Mouse (Mus musculus): ENCODE measurements at regions not wholly inside any gene's neighbourhood (a gene's known extent, or its start where the extent isn't known, plus 50 kb on each side); places are given as distances from the start of the nearest gene placed in this dataset.

DNA sequence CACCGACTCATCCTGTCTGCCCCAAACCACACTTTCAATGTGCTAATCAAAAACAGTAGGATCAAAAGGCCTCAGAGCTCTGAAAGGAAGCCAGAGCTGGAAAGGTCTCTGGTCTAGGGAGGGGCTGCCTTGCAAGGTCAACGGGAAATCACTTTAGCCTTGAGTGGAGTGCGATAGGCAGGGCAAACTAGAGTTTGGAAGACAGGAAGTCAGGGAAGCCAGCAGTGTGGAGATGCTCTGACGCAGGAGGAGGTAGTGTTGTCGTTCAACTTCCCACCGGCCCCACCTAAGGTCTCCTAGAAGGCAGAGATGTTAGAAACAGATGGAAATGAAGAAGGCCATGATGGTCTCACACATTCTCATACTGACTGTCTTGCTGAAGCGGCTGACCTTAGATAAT lies 52.0 kb upstream of the Trp53i11 start:
- no peak for DNase-seq (ENCODE audit: low spot score in 2 of 2)

DNA sequence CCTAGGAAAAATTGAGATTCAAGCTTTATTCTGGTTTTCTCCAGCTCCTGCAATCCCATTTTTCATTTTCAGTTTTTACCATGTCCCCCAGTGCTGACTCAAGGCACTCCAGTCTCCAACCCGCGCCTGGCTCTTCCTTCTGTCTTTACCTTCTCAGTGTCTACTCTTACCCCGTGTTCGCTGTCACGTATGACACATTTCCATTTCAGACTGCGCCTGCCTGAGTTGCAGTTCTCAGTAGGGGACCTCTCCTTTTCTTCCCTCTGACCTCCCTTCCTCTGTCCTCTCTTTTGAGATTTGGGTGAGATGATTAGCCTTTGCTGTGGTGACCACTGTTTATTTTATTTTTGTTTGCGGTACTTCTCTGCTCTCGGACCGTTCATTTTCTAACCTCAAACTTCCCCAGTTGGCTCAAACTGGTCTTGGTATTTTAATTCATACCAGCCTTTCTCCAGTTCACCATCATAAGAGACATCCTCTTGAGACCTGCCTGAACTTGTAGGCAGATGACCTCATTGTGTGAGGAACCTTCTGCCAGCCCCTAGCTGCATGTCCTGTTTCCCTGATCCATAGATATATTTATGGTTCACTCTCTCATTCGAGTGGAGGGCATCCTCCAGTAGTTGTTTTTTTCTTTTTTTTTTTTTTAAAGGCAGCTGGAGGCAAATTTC lies 53.9 kb upstream of the Trp53i11 start:
- DNase-seq (ENCODE audit: low spot score in 2 of 2): no peak

DNA sequence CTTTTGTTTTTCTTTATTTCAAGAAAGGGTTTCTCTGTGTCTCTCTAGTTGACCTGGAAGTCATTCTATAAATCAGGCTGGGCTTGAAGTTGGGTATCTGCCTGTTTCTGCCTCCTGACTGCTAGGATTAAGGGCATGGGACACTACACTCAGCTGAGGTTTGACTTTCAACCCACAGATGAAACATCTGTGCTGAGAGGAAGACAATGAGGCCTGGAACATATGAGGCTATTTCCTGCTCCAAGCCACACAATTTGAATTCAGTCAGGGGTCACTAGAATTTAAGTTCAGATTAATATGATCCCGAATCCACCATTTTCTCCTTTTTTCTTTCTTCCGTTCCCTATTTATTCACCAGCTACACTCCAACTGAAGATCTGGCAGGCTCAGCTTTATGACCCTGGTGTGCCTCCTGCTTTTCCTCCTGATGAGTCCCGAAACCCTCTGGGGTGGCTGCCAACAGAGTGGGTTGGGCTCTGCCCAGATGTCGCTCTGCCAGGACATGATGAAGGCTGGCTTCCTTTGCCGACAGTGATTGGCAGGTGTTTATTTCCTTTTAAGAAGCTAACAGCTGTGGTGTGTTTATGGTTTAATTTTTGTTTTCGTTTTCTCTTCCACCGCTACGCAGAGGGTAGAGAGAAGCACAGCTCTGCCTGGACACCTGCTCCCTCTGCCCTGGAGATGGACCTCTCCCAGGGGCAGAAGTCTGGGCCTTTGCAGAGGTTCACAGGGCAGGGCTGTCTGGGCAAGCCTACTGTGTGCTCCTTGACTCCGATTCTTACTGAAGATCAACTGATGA lies 55.3 kb upstream of the Trp53i11 start:
- peak; percentile 65 to 66 for DNase-seq (ENCODE audit: low spot score in 2 of 2)

DNA sequence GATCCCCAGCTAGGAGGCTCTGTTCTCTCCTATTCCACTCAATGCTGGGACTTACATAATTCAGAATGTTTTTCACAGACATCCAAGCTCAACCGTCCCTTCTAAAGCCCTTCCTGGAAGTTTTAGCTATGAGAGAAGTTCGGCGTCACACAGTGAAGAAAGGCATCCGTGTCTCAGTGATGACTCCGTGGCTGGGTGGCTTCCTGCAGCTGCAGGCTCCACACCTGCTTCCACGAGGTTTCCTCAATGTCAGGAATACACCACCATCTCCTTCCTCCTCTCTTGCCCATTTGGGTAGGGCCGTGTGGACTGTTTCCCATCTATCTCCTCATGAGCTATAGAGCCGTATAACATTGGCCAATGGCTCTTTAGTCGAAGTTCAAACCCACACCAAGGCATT lies 56.1 kb upstream of the Trp53i11 start:
- DNase-seq (ENCODE audit: low spot score in 2 of 2): no peak

DNA sequence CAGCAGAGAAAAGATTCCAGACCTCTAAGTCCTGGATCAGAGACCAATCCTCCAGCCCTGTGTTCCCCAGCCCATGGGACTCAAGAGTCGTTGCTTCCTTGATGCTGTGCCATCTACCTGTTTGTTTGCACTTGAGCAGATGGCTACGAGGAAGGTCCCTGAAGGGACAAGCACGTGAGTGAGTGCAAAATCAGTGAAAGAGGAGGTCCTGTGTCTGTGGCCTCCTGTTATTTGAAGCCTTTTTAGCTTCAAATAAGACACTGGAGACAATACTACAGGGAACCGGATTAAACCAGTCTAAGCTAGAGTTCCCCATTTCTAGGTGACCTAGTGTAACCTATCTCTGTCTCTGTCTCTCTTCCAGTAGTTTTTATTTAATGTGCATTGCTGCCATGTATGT lies 58.2 kb upstream of the Trp53i11 start:
- DNase-seq (ENCODE audit: low spot score in 2 of 2): no peak

DNA sequence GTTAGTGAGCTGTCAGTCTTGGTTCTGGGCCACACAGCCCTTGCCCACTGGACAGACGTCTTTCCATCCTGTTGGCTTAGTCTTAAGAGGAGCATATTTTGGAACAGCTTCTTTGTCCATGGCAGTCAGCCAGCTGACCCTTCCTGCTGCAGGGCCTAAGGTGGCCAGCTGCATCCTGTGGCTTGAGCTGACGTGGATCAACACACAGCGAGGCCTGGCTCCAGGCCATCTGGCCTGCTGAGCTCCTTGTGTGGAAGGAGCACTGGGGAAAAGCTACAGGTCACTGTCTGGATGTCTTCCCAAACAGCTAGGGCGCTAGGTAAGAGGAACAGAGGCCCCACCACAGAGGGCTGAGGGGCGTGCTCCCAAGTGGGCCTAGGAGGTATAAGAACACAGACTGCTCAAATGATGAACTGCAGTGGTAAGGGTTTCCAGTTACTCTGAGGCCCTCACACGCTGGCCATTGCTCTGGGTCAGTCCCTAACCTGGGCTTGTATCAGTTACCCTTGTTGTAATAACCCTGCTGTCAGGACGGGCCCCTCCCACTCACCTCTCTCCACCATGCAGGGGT lies 60.7 kb upstream of the Trp53i11 start:
- DNase-seq (ENCODE audit: low spot score in 2 of 2): peak; percentile 70 to 84

DNA sequence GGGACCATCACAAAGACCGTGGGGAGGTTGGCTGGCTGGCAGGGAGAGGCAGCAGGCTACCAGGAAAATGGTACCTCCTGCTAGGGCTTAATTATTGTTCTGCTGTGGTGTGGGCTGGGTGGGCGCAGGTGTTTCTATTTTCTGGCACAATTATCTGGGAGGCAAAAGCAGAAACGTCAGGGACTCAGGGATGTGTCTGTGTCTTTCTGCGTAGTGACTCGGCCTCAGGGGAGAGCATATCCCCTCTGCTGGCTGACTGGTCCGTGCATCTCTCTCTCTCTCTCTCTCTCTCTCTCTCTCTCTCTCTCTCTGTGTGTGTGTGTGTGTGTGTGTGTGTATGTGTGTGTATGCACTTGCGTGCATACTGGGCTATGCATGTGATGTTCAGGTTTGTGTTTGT lies 61.2 kb upstream of the Trp53i11 start:
- DNase-seq (ENCODE audit: low spot score in 2 of 2): no peak

DNA sequence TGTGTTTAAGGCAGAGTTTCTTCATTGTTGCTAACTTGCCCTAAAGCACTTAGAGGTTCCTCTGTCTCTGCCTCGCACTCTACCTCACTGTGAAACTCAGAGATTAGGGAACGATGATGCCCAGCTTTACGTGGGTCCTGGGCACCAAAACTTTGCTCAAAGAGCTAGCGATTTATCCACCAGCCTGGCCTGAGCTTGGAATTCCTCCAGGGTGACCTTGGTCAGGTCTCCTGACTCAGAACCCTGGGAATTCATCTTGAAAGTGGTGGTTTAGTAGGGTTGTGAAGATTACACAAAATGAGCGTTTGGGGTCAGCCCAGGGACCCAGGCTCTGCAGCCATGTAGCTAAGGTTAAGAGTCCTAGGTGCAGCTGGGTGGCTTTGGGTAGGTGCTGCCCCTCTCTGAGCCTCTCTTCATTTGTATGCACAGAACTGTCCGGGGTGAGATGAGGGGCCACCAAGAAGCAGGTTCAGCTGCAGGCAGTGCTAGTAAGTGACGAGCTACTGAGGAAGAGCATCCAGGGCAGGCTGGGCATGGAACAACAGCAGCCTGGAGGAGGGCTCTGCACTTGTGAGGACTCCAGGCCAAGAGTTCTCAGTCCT lies 62.4 kb upstream of the Trp53i11 start:
- DNase-seq (ENCODE audit: low spot score in 2 of 2): no peak

DNA sequence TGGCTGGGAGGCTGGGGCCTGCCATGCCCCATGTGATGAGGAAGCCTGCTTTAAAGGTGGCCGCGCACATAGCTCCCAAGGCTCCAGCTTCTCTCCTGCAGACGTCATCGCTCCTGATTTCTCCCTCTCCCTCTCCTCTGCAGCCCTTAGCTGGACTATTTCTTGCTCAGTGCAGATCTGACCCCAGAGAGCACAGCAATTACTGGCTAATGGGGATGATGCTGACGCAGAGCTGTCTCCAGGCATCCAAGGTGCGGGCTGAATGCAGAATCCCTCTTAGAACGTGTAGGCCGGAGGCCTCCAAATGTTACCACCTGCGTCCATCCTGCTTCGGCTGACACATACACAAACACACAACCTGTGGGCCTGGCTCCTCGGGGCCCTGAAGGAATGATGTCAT lies 63.5 kb upstream of the Trp53i11 start:
- DNase-seq (ENCODE audit: low spot score in 2 of 2): no peak

DNA sequence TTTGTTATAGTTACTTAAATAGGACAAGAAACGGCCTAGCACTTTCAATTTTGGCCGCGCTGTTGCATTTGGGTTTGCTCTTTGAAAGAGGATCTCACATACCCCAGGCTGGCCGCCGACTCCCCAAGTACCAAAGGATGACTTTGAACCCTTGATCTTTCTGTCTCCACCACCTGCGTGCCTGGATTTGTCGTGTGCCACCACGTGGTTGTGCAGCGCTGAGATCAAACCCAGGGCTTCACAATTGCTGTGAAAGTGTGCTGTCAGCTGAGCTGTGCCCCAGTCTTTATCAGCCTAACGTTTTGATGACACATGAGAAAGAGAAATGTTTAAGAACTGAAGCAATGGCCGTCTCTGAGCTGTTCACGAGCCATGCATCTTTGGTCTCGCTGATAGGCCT lies 67.0 kb upstream of the Trp53i11 start:
- no peak for DNase-seq (ENCODE audit: low spot score in 2 of 2)

DNA sequence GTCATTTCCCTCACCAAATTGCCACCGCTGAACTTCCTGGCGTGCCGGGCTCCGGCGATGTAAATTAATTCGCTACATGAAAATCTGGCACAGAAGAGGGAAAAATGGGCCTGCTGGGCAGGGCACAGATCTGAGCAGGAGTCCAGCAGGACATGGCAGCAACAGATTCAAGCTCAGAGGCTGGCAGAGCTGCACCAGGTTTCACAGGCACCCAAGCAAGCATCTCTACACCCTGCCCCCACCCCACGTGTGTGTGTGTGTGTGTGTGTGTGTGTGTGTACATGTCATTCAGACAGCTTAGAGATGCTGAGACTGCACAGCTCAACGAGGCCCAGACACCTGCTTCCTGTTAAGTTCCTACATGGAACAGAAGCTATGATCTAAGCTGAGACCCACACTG lies 68.3 kb upstream of the Trp53i11 start:
- DNase-seq (ENCODE audit: low spot score in 2 of 2): peak; percentile 35 to 38

DNA sequence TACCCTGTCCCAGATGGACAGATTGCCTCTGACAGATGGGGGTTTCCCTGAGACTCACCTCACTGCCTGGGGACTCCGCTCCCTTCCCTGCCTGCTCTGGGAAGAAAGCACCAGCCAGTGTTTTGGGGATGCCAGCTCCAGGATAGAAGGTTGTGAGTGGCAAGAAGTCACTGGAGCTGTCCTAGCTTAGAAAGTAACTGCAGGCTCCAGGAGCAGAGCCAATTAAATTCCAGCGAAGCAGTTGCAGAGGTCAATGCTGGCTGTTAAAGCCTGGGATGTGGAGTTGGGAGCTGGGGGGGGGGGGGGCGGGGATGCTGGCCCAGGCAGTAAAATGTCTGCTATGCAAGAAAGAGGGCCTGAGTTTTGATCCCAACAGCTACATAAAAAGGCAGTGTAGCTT lies 69.3 kb upstream of the Prdm11 start:
- DNase-seq (ENCODE audit: low spot score in 2 of 2): no peak

DNA sequence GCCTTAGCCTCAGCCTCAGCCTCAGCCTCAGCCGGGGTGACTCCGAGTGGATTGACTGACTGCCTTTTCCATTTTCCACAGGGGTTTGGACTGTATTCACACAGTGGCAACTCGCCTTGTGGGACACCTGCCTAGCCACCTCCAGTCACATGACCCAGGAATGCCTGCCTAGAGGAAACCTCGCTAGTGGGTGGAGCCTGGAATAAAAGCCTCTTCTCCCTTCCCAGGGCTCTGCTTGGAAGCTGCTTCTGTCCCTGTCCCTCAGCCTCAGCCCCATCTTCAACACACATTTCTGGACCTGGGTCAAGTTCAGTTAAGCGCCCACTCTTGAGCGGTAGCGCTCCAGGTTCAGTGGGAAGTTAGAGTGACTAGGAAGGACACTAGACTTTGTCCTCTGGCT lies 68.0 kb upstream of the Prdm11 start:
- DNase-seq (ENCODE audit: low spot score in 2 of 2): no peak

DNA sequence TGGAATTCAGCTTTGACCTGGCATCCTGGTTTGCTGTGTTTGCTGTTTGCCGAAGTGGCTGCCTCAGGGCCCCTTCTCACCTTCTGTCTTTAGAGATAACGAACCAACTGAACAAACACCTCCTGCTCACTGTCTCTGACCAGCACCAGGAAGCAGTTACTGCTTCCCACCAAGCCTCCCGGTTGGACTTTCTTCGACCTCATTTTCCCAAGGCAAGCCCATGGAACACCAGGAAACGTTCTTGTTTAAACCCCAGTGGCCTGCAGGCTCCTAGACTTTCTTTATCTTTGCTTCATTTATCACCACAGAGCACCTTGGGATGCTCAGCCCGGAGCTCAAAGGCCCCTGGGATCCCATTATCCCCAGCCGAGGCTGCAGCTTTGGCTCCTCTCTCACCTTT lies 66.4 kb upstream of the Prdm11 start:
- DNase-seq (ENCODE audit: low spot score in 2 of 2): no peak

DNA sequence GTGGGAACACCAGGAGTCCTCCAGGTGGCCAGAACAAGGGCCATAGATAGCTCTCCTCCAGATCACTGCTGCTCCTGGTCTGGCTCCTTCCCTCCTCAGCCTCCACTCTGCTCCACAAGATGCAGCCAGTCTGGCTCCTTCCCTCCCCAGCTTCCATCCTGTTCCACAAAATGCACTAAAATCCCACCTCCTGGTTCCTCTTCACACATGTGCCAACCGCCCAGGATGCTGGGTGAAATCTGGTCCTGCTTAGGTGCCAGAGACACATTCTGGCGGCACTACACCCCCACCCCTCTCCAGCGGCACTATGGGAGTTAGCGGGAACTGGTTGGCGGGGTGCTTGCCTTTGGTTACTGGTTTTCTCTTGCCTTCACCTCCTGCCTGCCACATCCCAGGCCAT lies 64.9 kb upstream of the Prdm11 start:
- DNase-seq (ENCODE audit: low spot score in 2 of 2): peak; percentile 59 to 67

DNA sequence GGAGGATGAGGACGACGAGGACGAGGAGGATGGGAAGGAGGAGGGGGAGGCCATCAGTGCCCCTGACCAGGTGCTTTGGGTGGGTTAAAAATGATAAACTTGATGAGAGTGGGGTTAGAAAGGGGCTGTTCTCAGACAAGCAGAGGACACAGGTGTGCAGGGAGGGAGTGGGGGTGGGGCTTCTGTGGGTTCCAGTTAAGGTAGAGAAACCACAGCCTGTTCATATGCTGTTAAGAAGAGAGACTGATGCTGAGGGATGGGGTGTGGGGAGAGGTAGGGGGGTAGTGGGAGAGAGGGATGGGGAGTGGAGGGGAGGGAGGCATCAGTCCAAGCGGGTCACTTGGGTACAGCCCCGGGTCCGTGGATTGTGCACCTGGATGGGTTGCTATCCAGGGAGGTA lies 60.6 kb upstream of the Prdm11 start:
- no peak for DNase-seq (ENCODE audit: low spot score in 2 of 2)

DNA sequence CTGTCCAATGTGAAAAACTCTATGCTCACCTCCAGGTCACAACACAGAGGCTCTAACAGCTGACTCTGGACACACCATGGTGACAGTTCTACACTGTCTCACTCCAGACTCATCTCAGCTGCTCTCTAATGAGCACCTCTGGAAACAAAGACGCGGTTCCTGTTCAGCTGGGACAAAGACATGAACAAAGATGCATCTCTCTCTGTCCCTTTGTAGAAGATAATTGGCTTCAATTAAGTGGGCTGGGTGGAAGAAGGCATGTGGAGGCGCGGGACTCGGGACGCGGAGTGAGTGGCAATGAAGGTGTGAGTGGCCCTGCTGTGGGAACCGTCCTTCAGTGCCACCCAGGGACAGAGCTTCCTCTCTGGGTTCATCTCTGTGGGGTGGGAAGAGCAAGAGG lies 56.0 kb upstream of the Prdm11 start:
- DNase-seq (ENCODE audit: low spot score in 2 of 2): no peak

DNA sequence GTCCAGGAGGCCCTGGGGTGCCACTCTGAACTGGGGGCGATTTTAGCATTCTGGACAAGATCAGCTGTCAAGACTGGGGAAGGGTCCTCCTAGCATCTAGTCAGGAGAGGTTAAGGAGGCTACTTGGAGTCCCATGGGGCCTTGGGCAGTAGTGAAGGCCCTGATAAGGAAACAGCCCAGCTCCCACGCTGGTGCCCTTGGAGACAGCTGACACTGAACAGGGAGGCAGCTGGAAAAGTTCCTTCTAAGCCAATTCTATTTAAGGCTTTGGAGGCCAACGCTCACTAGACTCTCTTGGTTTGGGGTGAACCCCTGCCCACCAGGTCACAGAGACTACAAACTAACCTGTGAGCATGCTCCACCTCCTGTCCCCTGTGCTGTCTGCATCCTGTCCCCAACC lies 53.8 kb upstream of the Prdm11 start:
- DNase-seq (ENCODE audit: low spot score in 2 of 2): no peak

DNA sequence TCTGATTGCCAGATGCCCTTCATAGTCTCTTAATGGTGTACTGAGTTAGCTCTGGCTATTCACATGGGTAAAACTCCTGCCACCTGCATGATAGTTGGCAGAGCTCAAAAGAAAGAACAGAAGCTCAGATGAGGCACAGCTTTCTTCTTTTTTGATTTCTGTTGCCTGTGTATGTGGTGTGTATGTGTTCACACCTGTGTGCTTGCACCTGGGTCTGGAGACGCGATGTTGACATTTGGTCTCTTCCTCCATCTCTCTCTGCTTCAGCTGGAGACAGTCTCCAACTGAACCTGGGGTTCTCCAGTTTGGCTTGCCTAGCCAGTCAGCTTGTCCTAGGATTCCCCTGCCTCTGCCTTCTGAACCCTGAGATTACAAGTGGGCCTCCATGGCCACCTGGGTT lies 51.0 kb upstream of the Prdm11 start:
- no peak for DNase-seq (ENCODE audit: low spot score in 2 of 2)

DNA sequence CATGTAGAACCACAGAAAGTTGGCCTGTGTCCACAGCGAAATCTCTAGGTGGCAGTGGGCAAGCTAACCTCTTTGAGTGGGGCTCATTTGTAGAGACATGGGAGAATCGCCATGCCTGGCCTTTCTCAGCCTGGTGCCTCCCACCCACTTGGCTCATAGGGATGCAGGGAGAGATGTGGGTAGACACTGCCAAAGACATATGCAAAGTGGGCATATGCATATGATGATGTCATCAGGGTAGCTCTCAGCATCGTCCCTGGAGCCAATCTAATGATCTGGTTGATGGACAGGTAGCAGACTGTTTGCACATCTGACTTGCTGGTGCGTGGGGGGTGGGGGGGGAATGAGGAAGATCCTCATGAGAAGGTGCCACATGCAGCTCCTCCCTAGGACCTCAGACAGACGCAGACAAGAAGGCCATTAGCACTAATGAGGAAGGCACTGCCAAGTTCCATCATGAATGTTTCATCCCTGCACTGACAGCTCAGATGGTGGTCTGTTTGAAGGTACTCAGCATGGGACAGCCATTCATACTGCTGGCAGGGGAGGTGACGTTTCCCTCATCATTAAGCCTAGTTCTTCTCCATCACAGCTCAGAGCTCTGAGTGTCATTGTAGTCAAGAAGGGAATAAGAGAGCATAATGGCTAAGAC lies 50.2 kb upstream of the Prdm11 start:
- DNase-seq (ENCODE audit: low spot score in 2 of 2): no peak

All from right cerebral cortex, postnatal 10 days (tissue).